Mouse (Mus musculus) kidney, postnatal 0 days (tissue): ENCODE measurements around the gene Slc25a11. TPM values are rescaled to one million over a fixed set of nuclear protein-coding genes. Genes with fewer than 3 reads are reported as not detected.

Experiments used
- ATAC-seq: fragments of 200-750 bp; cut with Nextera tagmentation; replicated peaks from 2 replicates; pipeline ENCODE4 v1.8.0; 2017; ENCODE audit warnings: low read depth, moderate number of reproducible peaks, moderate TSS enrichment, moderate library complexity; ENCODE audit not compliant: low FRiP score
- DNase-seq: peaks from one replicate; pipeline ENCODE4 v3.0.0-alpha.2; 2016; ENCODE audit warnings: low spot score
- H3K27ac ChIP-seq: fragments of 300-500 bp; sonication (generic); 2 replicates; pipeline ENCODE4 v1.5.1; 2014; ENCODE audit warnings: mild to moderate bottlenecking
- H3K27me3 ChIP-seq: fragments of 300-500 bp; sonication (generic); 2 replicates; pipeline ENCODE4 v1.6.1; 2014; ENCODE audit warnings: low read length, mixed read lengths; ENCODE audit not compliant: insufficient read depth
- H3K36me3 ChIP-seq: fragments of 300-500 bp; sonication (generic); 2 replicates; pipeline ENCODE4 v1.6.1; 2014; ENCODE audit warnings: low read length, mixed read lengths; ENCODE audit not compliant: insufficient read depth
- H3K4me1 ChIP-seq: fragments of 300-500 bp; sonication (generic); replicated peaks from 2 replicates; pipeline ENCODE4 v1.6.1; 2014; ENCODE audit warnings: antibody characterized with exemption, low read length, mixed read lengths; ENCODE audit not compliant: insufficient read depth
- H3K4me2 ChIP-seq: fragments of 300-500 bp; sonication (generic); 2 replicates; pipeline ENCODE4 v1.6.1; 2014; ENCODE audit warnings: mild to moderate bottlenecking, low read length, moderate library complexity, mixed read lengths
- H3K4me3 ChIP-seq: fragments of 300-500 bp; sonication (generic); replicated peaks from 2 replicates; pipeline ENCODE4 v1.5.1; 2014; ENCODE audit warnings: low read depth, low read length
- H3K9ac ChIP-seq: fragments of 300-500 bp; sonication (generic); 2 replicates; pipeline ENCODE4 v1.6.1; 2014; ENCODE audit warnings: low read depth, low read length
- H3K9me3 ChIP-seq: fragments of 300-500 bp; sonication (generic); replicated peaks from 2 replicates; pipeline ENCODE4 v1.6.1; 2016; ENCODE audit warnings: low read length, inconsistent platforms, mixed read lengths
- CTCF ChIP-seq: IDR thresholded peaks from 2 replicates; pipeline ENCODE4 v1.5.1; 2016; ENCODE audit warnings: antibody characterized with exemption, low read depth, mild to moderate bottlenecking, moderate library complexity
- WGBS: fragments of 180-500 bp; shearing (Covaris S2); extraction: QIAGEN DNeasy Blood & Tissue Kit; methylation state at CpG from one replicate; pipeline ENCODE4 v1.1.7; 2014; 5-methylcytosine and 5-hydroxymethylcytosine counted together
- polyA plus RNA-seq: library from polyadenylated mRNA; unstranded; fragments of >200 nt; fragmentation: Nextera tagmentation; extraction: Ambion mirVana; gene quantifications from 2 replicates; pipeline ENCODE4 v1.2.1, GENCODE M21; 2015

Gene Slc25a11
- polyA plus RNA-seq, 1 experiment from 2014 or later = 227 TPM

DNA sequence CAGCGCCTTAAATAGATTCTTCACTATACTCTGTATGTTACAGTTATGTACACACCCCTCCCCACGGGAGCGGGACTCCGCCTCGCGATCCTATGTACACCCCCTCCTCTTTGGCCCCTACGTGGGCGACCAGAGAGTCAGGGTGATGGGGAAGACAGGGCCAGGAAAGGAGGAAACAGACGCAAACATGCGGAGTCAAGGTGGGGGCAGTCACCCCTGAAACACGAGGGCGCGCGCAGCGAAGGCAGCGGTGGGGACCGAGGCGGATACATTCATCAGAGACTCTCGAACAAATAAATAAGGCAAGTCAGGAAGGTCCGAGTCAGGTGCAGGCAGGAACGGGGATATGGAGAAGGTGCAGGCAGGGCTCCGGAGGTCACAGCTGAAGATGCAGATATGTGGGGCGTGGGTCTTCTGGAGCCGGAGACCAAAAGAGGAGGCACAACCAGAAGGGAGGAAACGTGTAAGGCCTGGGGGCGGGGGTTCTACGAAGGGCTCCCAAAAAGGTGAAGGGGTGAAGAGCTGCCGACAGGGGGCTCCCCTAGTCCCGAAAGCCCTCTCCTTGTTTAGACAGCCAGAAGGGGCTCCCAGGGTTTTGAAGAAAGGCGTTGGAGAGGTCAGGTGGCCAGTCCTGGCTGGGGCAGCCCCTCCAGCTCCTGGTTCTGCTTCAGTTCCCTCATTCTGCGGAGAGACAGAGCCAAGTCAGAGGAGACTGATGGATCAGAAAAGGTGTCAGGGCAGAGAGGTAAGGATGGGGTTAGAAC, 22.5 kb upstream of the Slc25a11 start:
- DNase-seq (peak; percentile 91), ATAC-seq (peak; percentile 4; the same call in 1 of the 2 replicates)
- H3K4me3 ChIP-seq = peak overlapping the region; percentile 63
- peak; percentile 64 for TF ChIP-seq CTCF
- H3K27me3 ChIP-seq = no peaks in the 10 kb centered on the region
- peak overlapping the region; percentile 98 for H3K27ac ChIP-seq
- H3K9ac ChIP-seq = peak overlapping the region; percentile 73
- peaks cover 7% of the 10 kb centered on the region for H3K4me1 ChIP-seq
- peaks cover 16% of the 10 kb centered on the region for H3K36me3 ChIP-seq
- WGBS = under 1% methylated on average over 31 of the region's 31 CpGs
- H3K9me3 ChIP-seq = no peaks in the 10 kb centered on the region
- H3K4me2 ChIP-seq = peak overlapping the region; percentile 96

DNA sequence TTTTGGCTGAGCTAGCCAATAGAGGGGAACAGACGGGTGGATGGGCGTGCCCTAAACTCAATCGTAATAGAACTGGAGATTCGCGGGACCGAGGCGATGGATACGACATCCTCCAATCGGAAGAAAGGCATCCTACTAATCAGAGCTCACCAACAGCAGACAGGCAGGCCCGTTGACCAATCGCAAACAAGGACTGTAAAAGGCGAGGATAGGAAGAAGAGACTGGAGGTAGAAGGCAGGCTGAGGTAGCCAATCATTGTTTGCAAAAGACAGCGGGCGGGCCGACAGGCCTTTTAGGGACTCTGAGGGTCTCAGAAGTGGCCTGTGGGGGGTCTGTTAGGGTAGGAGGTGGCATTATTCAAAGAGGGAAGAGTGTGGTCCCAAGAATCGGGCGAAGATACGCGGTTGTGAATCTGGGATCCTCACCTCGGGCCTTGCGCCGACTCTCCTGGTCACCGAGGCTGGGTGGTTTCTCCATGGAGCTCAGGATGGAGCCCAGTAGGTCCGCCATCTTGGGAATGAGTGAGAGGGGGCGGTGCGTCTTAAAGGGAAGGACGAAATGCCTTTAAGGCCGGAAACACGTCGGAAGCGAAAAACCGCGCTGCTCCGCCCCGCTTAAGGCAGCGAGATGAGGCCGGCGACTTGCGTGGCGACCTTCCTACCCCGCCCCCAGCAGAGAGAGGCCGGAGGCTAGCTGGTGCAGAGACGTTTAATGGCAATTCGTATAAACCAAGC, 21.7 kb upstream of the Slc25a11 start, which contains the start of gene Spag7:
TSS of gene Spag7 (minus strand) at position 646 of the 735 bp plus-strand sequence.
- ATAC-seq = peak; percentile 94
- under 1% methylated on average over 44 of the region's 44 CpGs for WGBS
- H3K9me3 ChIP-seq = no peaks in the 10 kb centered on the region
- peak within 1 kb of the TSS; percentile 98 for H3K27ac ChIP-seq
- H3K4me1 ChIP-seq = peaks cover 7% of the 10 kb centered on the region
- H3K4me3 ChIP-seq = peak within 1 kb of the TSS; percentile 63
- TF ChIP-seq CTCF = no peak
- peaks cover 22% of the 10 kb centered on the region for H3K36me3 ChIP-seq
- DNase-seq = peak; percentile 100
- no peaks in the 10 kb centered on the region for H3K27me3 ChIP-seq
- peak within 1 kb of the TSS; percentile 73 for H3K9ac ChIP-seq
- peak within 1 kb of the TSS; percentile 96 for H3K4me2 ChIP-seq

DNA sequence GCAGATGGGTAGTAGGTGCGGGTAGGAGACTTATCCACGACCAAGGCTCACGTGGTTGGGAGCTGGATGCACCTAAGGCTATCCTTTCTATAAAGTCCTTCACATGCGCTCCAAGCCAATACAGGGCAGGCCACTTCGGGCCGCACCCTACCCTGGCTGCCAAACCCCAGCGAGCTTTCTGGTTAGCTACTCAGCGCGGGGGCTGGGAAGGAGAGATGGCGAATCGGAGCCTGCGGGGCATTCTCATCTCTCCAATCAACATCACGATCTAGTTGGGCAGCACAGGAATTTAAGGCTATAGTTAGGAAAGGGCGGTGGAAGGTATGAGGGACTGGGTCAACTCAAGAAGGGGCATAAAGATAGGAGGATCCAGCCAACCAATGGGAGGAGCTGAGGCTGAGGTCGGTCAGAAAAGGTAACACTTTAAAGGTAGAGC, 21.1 kb upstream of the Slc25a11 start:
- WGBS = under 1% methylated on average over 15 of the region's 15 CpGs
- Histone ChIP-seq H3K4me3 (peak overlapping the region; percentile 63), H3K4me2 (peak overlapping the region; percentile 96), H3K36me3 (peaks cover 24% of the 10 kb centered on the region), H3K27ac (peak overlapping the region; percentile 75), H3K27me3 (no peaks in the 10 kb centered on the region), H3K4me1 (peaks cover 7% of the 10 kb centered on the region), H3K9me3 (no peaks in the 10 kb centered on the region), H3K9ac (peak overlapping the region; percentile 60)
- ATAC-seq (no peak), DNase-seq (no peak)
- no peak for TF ChIP-seq CTCF

DNA sequence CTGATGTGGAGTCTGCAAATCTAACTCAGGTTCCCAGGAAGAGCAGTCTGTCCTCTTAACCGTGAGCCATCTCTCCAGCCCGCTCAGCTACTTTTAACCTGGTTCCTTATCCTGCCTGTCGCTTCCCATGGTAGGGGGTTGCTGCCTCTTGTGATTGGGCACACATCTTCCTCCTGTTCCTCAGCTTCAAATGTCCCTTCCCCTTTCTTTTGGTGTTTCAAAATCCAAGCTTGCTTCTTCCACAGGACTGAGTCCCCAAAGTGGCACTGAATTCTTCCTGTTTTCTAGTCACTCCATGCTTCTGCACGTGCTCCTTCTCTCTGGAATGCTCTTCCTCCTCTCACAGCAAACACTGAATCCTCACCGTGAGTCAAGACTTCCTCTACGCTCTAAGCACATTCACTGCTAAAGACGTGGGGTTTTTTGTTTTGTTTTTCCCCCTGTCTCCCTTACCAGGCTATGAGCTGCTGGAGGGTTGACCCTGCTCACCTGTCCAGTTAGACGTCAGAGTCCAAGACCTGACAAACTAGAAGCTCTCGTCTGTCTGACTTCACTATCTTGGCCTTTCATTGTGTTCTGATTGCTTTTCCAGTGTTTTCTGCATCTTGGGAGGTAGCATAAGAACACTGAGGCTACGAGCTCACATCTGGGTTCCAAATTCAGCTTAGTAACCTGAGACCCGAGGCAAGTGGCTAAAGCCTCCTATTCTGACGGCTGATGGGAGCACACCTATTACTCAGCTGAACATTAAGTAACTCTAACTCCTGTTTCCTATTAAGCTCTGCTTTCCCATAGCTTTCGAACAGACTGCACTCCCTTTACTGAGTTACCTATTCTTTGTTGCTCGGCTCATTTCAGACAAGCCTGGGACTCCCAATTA, 20.2 kb upstream of the Slc25a11 start:
- Histone ChIP-seq H3K9ac (peak overlapping the region; percentile 60; the same call in 1 of the 2 replicates), H3K4me3 (peak overlapping the region; percentile 63), H3K27ac (peak overlapping the region; percentile 75), H3K4me1 (peaks cover 7% of the 10 kb centered on the region), H3K27me3 (no peaks in the 10 kb centered on the region), H3K9me3 (no peaks in the 10 kb centered on the region), H3K36me3 (peaks cover 33% of the 10 kb centered on the region), H3K4me2 (peak overlapping the region; percentile 96)
- DNase-seq = no peak
- TF ChIP-seq CTCF = no peak
- 54% methylated on average over 14 of the region's 14 CpGs for WGBS
- ATAC-seq = no peak

DNA sequence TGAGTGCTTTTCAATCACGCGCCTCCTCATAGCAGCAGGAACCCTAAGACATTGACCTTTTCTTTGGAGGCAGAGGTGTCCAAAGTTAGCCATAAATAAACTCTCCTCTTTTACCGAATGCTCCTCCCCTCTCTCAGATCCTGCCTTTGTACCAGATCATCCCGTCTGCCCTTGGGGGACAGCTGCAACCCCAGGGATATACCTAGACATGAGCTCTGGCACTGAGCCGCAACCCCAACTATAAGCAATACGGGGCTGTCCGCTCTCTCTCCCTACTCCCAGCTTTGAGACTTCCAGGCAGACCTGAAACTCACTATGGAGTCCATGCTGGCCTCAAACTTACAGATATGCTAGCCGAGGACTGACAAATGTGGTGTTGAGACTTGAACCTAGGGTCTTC, 19.4 kb upstream of the Slc25a11 start:
- H3K4me3 ChIP-seq = no peak overlapping the region
- 93% methylated on average over 8 of the region's 8 CpGs for WGBS
- no peak overlapping the region for H3K9ac ChIP-seq
- no peaks in the 10 kb centered on the region for H3K27me3 ChIP-seq
- no peaks in the 10 kb centered on the region for H3K9me3 ChIP-seq
- H3K36me3 ChIP-seq = peaks cover 40% of the 10 kb centered on the region
- TF ChIP-seq CTCF = no peak
- H3K4me2 ChIP-seq = no peak overlapping the region
- no peak overlapping the region for H3K27ac ChIP-seq
- DNase-seq (no peak), ATAC-seq (no peak)
- peaks cover 7% of the 10 kb centered on the region for H3K4me1 ChIP-seq
